Mouse (Mus musculus): Measurements from ENCODE around the gene Mgat4b.
A peak's percentile ranks its signal among the peaks of the same experiment; 100 is the strongest.

Mgat4b gene

GRCm38 (mm10) chr11:50200613-50201012, 10.1 kb upstream of the Mgat4b start:
- DNase-seq (ENCODE audit: low spot score): no peak

DNA sequence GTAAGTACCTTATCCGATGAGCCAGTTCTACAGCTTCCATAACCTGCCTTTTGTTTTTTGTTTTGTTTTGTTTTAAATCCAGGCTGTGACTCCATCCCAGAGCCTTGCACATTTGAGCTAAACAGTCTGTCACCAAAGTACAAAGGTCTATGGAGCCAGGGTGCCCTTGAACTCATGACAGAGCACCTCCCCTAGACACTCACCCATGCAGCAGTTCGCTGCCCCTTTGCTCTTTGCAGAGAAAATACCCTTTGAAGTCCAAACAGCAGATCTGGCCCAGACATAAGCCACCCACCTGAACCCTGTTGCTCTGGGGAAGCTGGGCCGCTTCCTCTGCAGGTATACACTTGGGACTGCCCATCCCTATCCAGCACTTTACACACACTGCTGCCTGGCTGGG, 9.1 kb upstream of the Mgat4b start:
- no peak for DNase-seq (ENCODE audit: low spot score)

- DNase-seq (ENCODE audit: low spot score): no peak
Measured at GRCm38 (mm10) chr11:50203302-50203827, 7.3 kb upstream of the Mgat4b start.

GRCm38 (mm10) chr11:50205434-50205833, 5.3 kb upstream of the Mgat4b start:
- no peak for DNase-seq (ENCODE audit: low spot score)

- DNase-seq (ENCODE audit: low spot score): no peak
Measured at GRCm38 (mm10) chr11:50206037-50206436, 4.7 kb upstream of the Mgat4b start.

GRCm38 (mm10) chr11:50207344-50207743, 3.3 kb upstream of the Mgat4b start:
- no peak for DNase-seq (ENCODE audit: low spot score)

DNA sequence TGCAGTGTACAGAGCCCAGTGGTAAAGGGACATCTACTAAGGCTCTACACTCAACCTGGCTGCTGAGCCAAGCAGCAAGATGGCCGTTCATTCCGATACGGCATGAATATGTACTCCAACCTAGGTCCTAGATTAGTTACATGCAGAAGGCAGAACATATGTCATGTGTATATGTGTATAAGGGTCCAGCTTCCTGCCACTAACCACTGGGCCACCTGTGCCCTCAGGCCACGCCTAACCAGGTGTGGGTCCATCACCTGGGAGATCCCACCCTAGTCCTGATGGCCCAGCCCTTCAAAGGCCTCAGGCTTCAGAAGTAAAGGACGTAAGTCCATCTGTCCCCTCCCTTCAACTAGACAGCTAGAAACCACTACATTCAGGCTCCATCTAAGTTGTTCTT, 2.7 kb upstream of the Mgat4b start:
- DNase-seq (ENCODE audit: low spot score): no peak

GRCm38 (mm10) chr11:50210101-50210504, 587 bp upstream of the Mgat4b start:
- DNase-seq (ENCODE audit: low spot score): peak; percentile 94

DNA sequence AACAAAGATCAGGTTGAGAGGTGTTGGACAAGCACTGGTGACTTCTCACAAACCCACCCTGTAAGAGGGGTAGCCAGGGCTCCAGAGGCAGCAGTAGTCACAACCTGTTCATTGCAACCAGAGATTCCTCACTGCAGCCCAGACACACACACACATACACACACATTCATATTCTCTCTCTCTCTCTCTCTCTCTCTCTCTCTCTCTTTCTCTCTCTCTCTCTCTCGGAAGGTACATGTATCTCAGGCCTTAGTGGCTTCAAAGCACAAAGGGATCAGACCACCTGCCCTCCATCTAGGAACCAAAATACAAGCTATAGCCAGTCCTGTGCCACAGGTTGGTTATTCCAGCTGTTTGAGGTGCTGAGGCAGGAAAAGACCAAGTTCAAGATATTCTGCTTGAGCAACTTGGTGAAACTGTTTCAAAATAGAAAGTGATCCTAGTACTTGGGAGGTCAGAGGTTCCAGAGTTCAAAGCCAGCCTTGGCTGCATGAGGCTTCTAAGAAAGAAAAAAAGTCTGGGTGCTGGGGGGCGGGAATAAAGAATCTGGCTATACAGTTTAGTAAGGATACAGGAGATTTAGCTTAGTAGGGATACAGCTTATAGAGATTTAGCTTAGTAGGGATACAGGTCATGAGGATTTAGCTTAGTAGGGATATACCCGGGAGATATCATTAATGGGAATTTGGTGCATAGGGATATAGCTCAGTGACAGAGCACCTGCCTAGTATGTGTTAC, 801 bp downstream of the Mgat4b start:
- no peak for DNase-seq (ENCODE audit: low spot score)

GRCm38 (mm10) chr11:50212060-50212739, 1.5 kb downstream of the Mgat4b start:
- DNase-seq (ENCODE audit: low spot score): no peak

DNA sequence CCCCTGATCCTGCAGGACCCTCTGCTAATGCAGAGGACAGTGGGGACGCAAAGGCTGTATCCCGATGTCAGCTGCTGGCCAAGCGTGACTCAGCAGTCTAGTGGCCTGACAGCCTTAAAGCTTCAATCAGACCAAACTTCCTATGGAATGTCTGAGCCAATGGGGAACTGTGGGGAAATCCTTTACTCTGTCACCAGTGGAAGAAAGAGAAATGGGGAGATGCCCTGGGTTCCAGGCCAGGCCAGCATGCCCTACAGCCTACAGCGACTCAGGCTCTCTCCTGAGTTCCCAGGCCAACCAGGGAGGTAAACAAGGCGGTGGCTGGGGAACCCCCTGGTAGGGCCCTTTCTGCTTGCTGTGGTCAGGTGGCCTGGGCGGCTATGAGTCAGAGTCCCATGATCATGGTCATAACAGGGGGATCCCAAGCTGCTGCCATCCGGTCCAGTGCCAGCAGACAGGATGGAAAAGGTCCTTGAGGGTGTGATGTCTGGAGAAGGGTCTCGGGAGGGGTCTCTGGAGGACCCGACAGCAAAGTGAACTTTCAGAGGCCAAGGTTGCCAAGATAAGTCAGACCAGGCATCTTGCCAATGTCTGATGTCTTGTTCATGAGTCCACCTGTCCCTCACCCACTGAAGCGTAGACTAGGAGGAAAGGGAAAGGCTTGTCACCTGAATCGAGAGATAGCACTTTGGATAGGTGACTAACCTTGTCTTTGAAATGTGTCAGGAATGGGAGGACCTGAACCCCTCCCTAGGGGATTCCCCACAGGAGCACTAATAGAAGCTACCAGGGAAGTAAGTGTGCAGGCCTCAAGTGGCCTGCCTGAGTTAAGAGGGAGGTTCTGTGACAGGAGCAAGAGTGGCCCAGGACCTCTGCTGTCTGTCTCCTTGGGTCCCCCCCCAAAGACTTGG, 2.4 kb downstream of the Mgat4b start:
- DNase-seq (ENCODE audit: low spot score): peak; percentile 85

GRCm38 (mm10) chr11:50214631-50215030, 3.9 kb downstream of the Mgat4b start:
- no peak for DNase-seq (ENCODE audit: low spot score)

- DNase-seq (ENCODE audit: low spot score): no peak
Measured at GRCm38 (mm10) chr11:50215633-50216032, 4.9 kb downstream of the Mgat4b start.

- DNase-seq (ENCODE audit: low spot score): no peak
Measured at GRCm38 (mm10) chr11:50216724-50217366, 6.2 kb downstream of the Mgat4b start.

DNA sequence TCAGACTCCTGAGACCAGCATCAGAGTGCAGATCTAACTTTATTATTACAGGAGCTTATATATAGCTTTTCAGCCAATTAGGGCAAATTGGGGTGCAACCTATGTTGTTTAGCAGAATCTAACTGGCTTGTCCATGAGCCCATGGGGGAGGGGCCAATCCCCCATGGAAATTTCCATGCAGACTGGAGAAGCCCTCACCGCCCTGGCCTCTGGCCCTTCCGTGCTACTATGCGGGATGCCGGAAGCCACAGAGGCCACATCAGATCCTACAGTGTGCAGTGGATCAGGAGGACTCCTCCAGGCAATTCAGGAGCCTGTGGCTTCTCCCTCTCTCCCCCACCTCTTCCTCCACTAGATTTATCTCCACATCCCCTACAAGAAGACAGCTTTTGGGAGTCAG, 7.1 kb downstream of the Mgat4b start:
- no peak for DNase-seq (ENCODE audit: low spot score)

DNA sequence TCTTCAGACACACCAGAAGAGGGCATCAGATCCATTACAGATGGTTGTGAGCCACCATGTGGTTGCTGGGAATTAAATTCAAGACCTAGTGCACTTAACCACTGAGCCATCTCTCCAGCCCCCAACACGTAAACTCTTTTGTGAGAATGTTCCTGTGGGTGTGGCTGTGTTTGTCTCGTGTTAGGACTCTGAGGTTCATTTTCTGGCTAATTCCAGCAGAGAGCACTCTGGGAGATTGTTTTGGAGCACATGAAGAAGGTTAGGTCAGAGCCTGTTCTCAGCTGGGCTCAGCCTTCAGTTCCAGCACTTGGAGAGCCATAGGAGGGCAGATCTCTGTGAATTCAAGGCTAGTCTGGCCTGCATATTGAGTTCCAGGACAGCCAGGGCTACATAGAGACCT, 9.1 kb downstream of the Mgat4b start:
- DNase-seq (ENCODE audit: low spot score): no peak

- DNase-seq (ENCODE audit: low spot score): no peak
Measured at GRCm38 (mm10) chr11:50222559-50223276, 12.0 kb downstream of the Mgat4b start.

DNA sequence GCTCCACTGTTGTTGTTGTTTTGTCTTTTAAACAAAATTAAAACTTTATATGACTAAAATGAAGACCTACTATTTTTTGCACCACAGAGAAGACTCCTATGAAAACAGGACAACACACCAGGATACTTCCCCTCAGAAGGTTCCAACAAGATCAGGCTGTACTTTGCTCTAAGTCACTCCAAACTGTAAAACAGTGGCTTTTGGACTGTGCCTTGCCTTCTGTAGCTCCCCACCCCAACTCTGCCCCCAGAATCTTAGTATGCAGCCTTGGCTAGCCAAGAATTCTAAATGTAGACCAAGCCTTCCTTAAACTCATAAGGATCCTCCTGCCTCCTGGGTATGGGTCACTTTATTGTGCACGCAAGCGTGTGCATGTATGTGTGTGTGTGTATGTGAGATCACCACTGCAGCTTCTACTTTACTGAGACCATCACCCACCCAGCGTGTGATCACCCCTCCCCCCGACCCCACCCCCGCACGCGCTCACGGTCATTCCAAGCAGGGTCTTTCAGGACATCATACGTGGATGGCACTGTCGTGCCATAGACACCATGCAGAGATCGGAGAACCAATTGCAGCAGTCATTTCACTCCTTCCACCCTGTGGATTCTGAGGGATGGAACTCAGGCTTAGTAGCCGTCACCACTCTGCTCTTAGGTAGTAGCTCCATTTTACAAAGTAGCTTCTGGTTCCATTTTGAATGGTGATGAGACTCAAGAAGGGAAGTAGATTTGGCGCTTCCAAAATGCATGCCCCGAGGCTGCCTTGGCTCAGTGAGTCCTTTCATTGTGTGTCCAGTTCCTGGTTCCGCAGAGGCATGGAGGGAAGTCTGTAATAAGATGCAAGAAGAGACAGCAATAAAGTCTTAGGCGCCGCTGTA, 13.3 kb downstream of the Mgat4b start:
- no peak for DNase-seq (ENCODE audit: low spot score)

DNA sequence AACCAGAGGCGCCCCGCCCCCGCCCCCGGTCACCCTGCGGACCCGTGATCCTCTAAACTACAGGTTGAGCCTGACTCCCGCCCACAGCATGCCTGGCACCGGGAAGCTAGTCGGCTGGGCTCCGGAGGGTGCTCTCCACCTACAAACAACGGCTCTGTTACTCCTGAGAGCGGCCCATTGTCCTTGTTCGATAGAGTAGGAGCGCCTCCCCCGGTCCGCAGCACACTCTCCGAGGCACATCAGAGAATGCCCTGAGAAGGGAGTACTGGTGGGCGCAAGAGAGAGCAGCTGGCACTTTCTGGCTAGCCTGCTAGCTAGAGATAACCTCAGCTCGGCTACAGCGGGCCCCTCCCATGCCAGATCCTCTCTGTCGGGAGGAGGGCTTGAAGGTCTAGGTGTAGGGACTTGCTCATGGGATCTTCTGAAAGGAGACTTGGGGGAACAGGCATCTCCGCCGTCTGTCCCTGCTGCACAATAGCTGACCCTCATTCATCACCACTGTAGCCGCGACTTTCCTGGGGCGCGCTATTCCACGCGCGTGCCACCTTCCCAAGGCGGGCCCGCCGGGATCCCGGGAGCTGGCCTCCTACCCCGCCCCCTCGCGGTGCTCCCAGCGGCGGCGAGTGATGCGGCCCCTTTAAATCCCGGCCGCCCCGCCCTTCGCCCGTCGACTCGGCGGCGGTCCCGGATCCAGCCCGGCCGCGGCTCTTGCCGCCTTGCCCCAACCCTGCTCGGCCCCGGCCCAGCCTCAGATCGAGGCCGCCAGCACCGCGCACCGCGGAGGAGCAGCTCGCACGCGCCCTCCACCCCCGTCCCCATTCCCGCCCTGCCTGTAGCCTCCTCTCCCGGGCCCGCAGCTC, 14.2 kb downstream of the Mgat4b start:
- DNase-seq (ENCODE audit: low spot score): peak; percentile 90

All from urinary bladder, postnatal 14 days (tissue).